Mouse (Mus musculus) retina, embryonic 14.5 days (tissue): ENCODE data around the gene Gm21987.
A peak's percentile ranks its signal among the peaks of the same experiment; 100 is the strongest.

ENCODE experiments used
- DNase-seq: peaks from one replicate; pipeline ENCODE4 v3.0.0-alpha.2; 2015; ENCODE audit warnings: low spot score

The Gm21987 gene

GRCm38 (mm10) chr16:38395060-38395730, 48.4 kb downstream of the Gm21987 start:
- no peak for DNase-seq

- no peak for DNase-seq
Observed at GRCm38 (mm10) chr16:38396155-38396554, 49.3 kb downstream of the Gm21987 start.

DNA sequence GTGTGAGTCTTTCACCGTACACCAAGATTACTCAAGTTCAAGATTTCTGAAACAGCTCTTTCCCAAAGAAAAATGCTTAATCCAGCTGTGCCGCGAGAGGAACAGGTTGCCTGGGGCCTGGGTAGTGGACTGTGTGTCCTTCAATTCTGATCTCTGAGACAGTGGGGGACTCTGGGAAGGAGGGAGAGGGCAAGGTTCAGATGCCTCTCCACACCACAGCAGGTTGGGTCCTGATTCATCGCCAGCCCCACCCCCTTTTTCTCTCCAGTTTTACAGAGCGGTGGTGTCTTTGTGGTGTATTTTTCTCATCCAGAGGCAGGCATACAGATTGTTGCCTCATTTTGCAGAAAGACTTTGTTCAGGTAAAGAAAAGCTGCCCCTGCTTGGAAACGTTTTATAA, 51.4 kb downstream of the Gm21987 start:
- DNase-seq, result no peak

DNA sequence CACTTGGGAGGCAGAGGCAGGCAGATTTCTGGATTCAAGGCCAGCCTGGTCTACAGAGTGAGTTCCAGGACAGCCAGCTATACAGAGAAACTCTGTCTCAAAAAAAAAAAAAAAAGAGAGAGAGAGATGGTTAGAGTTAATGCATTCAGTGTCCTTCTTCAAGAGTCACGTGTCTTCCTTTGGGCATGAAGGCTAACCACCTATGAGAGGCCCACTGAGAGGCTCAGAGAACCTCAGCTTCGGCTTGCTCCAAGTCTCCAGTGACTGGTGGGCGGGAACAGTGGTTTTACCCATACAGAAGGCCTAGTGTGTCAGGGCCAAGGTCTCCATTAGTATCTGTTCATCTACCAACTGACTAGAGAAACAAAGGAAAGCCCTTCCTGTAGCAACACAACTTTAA, 52.2 kb downstream of the Gm21987 start:
- no peak for DNase-seq

- DNase-seq, result peak; percentile 74
Observed at GRCm38 (mm10) chr16:38399531-38400231, 52.8 kb downstream of the Gm21987 start.

- peak; percentile 13 for DNase-seq
Observed at GRCm38 (mm10) chr16:38400311-38400960, 53.6 kb downstream of the Gm21987 start.

DNA sequence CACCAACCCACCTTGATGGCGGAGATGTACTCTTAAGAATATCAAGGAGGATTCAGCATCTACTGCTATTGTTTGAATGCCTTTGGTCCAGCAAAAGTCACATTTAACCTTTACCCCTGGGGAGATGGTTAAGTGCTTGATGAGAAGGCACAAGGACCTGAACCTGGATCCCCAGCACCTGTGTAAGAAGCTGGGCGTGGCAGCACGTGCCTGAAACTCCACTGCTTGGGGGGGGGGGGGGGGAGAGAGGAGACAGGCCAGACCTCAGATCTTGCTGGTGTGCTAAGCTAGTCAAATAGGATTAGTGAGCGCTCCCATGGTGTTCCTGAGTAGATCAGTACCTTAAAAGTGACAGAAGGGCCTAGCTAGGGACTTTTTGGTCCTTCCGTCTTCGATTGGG, 54.6 kb downstream of the Gm21987 start:
- no peak for DNase-seq

DNA sequence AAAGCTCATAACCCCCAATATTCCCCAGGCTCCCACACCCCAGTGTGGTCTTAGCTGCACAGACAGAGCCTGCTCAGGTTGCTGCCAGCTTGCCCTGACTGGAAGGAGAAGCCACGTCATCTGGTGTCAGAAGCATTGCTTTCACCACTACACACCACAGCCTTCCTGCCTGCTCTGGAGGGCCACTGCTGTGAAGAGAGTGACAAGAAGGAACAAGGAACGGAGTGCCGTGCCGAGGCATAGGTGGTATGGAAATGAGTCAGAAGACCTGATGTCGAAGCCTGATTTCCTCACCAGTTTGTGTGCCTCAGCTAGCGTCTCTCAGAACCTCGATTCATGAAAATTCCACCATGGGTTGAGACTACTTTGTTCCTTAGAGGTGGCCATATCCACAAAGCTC, 56.8 kb downstream of the Gm21987 start:
- no peak for DNase-seq

GRCm38 (mm10) chr16:38406293-38406692, 59.5 kb downstream of the Gm21987 start:
- no peak for DNase-seq

- no peak for DNase-seq
Observed at GRCm38 (mm10) chr16:38406708-38407107, 59.9 kb downstream of the Gm21987 start.

DNA sequence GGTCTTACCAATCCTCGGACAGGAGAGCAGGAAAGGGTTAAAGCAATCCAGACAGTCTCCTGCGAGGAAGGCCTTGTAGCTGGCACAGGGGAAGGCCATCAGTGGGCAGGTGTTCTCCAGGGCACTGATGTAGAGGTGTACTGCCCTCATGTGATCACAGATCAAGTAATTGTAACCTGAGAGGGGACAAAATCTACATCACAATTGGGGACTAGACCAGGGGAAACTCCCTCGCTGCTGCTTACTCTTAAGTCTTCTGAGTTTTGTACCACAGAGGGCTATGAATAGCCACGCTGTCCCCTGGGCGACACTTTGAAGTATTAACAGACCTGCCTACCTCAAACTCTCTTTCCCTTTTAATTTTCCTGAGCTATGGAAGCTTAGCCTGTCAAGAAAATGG, 60.7 kb downstream of the Gm21987 start:
- DNase-seq, result no peak

DNA sequence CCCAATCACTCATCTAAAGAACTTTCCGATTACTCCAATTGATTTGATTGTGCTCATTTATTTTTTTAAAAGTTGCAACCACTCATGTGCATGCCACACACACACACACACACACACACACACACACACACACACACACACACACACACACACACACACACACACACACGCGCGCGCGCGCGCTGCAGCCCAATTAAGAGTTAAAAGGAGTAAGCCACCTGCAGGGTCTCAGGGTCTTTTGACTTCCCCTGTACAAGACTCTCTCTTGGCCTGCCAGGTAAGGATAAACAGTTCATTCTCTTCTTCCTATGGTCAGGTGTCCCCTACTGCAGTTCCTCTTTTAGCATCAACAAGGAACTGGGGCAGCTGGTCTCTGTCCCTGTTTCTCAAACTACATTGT, 61.6 kb downstream of the Gm21987 start:
- DNase-seq, result no peak
